Mouse (Mus musculus): Measurements from ENCODE around the gene Dip2b.

The Dip2b gene

DNA sequence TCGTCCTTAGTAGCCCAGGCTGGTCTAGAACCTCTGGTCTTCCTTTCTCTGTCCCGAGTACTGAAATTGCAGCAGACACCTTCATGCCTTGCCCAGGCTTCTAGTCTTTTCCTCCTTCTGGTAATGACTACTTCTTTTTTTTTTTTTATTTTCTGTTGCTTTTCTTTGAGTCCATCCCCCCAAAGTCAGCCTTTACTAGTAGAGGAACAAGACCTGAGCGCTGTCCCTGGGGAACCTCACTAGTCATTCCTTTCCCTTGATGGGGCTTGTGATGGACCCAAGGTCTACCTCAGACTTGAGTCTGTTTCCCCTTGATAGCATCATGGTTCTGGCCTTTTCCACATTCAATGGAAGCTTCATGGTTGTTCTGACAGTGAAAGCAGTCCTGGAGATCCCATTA lies 179.6 kb downstream of the Dip2b start:
- DNase-seq (ENCODE audit: low read depth, low spot score): no peak

DNA sequence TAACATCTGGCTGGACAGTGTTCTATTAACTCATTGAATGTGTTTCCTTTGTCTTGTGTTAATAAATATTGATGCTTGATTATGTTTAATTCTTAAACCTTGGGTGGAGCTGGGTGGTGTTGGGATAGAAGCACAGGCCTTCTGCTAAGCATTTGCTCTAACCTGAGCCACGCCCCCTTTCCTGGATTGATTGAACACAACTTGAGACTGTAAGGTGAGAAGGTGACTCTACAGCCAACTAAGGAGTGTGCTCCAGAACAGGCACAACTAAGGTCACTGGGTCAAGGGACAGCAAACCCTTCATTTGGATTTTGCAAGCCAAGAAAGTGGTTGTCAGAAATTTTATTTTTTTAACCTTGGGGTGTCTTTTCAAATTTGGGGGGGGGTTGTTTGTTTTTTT lies 180.9 kb downstream of the Dip2b start:
- DNase-seq (ENCODE audit: low read depth, low spot score): peak; percentile 74

DNA sequence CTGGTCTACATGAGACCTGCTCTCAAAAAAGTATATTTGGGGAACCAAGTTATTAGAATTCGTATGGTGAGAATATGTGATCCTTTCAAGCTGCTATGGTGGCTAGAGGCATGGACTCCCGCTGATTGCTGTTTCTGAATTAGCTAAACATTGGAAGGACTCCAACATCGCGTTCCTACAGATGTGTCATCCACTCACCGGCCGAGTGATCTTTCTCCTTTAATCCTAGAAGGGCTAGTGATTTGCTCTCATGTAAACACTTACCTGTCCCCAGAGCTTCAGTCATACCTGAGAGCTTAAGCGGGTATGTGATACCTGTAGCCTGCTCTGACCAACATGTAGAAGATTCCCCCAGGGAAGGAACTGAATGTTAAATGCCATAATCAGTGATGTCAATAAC lies 182.5 kb downstream of the Dip2b start:
- no peak for DNase-seq (ENCODE audit: low read depth, low spot score)

DNA sequence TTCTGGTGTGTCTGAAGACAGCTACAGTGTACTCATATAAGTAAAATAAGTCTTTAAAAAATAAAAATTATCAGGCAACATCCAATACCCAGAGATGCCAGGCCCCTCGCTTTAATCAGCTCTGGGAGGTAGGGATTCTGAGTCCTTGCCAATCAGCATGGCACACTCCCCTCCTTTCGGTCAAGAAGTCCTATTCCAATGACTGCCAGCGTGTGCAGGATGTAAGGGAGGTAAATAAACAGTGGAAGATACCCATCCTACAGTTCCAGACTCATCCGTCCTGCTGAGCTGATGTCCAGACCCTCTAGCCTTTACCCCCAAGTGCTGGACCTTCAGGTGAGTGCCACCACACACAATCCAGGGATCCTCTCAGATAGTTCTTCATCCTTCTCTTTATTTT lies 186.9 kb downstream of the Dip2b start:
- DNase-seq (ENCODE audit: low read depth, low spot score): no peak

DNA sequence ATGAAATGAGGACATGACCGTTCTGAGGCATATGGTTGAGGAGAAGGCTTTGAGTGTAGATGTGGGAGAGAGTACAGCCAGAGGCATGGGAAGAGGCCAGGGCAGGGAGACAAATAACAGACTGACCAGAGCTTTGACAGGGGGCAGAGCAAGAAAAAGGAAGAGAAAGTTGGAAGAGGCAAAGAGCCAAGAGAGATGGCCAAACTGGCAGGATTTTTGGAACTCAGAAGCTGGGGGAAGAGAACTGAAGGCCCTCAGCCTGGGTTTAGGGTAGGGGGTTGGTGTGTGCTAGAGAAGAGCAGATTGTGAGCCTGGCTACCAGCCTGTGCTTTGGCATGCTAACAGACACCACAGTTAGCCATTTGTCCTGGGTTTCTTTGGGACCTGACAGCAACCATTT lies 187.4 kb downstream of the Dip2b start:
- DNase-seq (ENCODE audit: low read depth, low spot score): no peak

DNA sequence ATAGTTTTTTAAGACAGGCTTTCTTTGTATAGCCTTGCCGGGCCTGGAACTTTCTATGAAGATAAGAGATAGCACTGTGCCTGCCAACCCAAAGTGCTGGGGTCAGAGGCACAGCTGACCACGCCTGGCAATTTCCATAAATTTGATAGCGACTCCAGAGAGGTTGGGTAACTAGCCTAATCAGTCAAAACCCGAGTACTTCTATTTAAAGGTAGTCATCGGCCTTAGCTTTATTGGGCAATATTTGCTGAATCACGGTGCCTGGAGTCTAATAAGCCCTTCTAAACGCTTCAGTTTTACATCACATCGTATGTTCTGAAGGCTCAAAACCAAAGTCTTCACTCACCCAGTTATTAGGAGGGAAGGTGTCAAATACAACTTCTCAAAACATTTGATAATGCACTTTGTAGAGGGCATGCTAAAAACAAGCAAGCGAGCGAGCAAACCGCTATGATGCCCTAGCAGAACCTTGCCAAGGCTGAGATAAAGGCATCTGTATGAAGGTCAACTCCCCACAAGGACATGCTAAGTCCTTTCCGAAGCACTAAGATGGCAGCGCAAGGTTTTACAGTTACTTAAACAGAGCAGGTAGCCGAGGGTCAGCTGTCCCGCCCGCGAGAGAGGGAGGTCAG lies 188.7 kb downstream of the Dip2b start:
- peak; percentile 28 for DNase-seq (ENCODE audit: low read depth, low spot score)

DNA sequence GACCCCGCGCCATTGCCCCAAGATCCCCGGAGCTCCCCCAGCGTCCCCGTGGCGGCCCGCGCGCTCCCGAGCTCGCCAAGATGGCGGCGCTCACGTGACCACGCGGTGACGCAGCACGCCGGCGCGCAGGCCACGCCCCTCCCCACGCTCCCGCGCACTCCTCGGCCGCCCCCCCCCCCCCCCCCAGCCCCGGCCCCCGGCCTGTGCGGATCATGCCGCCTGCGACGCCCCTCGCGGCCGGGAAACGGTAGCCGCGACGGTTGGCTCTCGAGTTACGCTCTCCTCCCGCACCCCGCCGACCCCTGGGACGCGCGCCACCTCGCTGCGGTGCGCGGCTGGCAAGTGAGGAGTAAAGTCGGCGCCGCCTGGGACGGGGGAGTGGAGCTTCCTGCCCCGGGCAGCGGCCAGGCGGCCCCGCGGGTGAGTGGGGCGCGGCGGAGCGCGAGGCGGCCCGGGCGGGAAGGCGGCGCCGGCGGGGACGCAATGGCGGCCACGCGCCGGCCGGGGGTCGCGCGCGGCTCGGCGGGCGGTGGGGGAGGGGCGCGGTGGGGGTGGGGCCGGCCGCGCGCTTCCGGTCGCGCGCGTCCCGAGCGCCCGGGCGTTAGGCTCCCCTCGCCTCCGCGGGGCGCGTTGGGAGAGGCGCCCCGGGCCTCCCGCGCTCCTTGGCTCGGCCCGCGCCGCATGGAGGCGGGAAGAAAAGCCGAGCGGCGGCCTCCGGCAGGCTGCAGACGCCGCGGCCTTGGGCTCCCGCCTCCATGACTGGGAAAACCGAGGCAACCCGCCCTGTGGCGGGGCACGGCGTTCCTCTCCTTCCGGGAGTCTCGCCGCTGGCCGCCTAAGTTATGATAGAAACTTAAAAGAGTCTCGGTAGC lies 189.4 kb downstream of the Dip2b start, which contains the start of gene Atf1:
Atf1 (plus strand) TSS at position 157 of the 872 bp plus-strand sequence.
- DNase-seq (ENCODE audit: low read depth, low spot score): peak; percentile 87

DNA sequence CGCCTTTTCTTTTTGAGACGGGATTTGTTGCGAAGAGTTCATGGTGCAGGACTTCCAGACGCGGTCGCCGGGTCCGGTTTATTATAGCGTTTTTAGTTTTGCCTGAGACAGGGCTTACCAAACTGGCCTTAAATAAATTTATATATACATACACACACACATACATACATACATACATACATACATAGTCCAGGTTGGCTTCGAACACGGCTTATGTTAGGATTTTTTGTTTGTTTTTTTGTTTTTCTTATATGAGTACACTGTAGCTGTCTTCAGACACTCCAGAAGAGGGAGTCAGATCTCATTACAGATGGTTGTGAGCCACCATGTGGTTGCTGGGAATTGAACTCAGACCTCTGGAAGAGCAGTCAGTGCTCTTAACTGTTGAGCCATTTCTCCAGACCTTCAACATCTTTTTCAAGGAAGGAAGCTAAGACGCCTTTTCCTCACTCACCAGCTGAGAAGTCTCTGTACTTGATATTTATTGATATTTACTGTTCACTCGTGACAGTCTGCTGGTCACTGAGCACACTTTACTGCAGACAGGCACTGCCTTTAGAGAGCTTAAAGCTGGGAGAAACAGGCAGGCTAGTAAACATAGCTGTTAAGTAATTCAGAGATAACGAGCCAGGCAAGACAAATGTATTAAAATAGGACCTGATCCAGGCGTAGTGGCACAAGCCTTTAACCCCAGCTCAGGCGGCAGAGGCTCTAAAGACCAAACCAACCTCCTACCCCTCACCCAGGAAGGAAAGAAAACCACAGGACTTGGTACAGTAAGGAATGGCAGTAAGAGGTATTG lies 190.3 kb downstream of the Dip2b start:
- DNase-seq (ENCODE audit: low read depth, low spot score): no peak

DNA sequence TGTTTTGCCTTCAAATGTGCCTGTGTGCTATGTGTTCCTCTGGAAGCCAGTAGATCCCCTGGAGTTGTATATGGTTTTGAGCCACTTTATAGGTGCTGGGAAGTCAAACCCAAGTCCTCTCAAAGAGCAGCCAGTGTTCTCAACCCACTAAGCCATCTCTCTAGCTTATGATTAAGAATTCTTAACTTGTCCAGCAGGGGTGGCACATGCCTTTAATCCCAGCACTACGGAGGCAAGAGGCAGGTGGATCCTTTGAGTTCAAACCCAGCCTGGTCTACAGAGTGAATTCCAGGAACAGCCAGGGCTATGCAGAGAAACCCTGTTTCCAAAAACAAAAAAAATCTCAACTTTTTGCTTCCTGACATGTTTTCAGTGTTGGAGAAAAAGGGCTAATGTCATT lies 192.2 kb downstream of the Dip2b start:
- DNase-seq (ENCODE audit: low read depth, low spot score): peak; percentile 64

DNA sequence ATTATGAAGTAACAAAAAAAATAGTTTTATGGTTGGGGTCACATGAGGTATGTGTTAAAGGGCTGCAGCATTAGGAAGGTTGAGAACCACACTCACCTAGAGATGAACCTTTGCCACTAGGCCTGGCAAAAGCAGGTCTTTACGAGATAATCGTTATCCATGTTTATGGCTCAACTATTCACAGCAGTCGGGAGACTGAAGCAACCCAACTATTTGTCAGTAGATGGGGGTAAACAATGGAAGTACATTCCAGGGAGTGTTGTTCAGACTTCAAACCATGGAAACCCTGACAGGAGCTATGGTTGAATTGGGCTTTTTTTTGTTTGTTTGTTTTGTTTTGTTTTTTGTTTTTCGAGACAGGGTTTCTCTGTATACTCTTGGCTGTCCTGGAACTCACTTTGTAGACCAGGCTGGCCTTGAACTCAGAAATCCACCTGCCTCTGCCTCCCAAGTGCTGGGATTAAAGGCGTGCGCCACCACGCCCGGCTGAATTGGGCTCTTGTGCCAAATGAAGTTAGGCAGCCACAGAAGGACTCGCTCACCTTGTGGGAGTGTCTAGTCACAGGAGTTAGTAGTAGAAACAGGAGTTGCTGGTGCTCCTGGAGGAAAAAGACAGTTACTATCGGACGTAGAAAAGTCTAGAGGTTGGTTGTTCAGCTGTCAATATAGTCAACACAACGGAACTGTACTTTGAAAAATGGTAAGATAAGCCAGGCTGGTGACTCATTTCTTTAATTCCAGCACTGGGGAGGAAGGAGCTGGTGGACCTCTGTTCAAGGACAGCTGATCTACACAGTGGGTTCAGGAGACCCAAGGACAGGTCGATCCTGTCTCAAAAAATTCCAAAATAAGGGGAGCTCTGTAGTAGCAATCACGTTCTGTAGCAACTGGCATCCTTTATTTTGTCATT lies 193.4 kb downstream of the Dip2b start:
- DNase-seq (ENCODE audit: low read depth, low spot score): peak; percentile 54

DNA sequence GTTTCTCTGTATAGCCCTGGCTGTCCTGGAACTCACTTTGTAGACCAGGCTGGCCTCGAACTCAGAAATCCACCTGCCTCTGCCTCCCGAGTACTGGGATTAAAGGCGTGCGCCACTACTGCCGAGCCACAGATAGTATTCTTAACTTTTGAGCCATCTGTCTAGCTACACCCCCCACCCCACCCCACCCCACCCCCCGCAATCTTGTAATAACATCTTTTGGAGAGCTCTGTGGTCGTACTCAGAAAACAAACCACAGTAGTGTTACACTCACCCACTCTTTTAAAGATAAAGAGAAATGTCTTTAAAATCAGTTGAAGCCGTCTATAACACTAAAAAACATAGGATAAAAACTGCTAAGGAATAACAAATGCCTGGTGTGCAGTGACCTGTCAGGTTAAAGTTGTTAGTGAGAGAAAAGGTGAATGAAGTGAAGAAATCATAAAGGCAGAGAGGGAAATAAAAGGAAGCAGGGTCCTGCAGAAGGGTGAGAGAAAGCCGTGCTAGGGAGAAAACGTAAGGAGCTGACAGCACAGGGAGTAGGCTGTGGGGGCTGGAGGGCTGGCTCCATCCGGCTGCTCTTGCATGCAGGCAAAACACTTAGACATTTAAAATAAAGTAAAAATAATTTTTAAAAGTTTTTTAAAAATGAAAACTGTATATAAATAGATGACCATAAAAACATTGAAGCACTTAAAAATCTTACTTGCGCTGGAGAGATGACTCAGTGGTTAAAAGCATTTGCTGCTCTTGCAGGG lies 196.9 kb downstream of the Dip2b start:
- DNase-seq (ENCODE audit: low read depth, low spot score): no peak

DNA sequence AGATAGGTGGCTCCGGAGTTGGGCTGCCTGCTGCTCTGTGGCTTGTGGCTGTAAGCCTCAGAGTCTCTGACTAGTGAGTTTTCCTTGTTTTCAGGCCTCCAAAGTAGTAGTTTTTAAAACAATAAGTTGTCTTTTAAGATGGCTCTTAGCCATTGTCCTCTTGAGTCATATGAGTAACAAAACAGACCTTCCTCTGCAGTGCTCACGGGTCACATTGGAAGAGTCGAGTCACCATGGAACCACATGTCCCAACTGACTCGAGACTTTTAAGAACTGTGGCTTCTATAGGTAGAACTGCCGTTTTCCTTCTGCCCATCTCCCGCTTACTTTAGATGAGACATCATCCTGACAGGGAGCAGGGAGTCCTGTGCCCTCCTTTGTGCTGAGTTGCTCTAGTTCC lies 198.5 kb downstream of the Dip2b start:
- no peak for DNase-seq (ENCODE audit: low read depth, low spot score)

DNA sequence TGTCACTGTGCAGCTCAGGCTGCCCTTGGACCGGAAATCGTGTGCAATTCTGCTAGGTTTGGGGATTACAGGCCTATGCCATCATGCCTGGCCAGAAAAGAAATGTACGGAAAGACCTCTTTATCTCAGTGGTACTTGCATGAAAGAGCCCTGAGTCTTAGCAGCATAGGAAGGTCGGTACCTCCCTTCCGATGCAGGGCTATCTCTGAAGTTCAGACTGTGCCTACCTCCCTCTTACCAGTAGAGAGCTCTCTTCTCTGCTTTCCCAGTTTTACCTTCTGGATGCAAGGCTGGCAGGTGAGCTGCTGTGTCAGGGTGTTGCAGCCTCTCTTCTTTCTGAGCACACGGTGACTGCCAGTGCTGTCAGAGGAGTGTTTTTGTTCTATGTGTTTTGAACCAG lies 203.3 kb downstream of the Dip2b start:
- peak; percentile 65 for DNase-seq (ENCODE audit: low read depth, low spot score)

DNA sequence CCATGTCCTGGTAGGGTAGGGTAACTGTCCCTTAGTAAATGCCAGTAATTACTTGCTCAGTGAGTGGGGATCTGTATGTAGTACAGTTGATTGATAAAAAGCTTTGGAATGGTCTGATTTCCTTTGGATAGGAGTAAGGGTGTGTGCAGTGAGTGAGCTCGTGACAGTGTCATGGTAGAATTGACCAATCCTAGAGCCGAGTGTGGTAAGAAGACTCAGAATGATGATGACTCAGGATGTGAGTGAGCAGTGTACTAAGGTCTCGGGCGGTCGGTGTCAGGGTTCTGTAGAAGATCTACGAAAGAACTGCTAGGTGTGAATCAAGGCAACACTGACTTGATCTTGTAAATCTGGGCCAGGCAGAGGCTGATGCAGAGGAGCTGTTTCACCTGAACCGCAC lies 207.5 kb downstream of the Dip2b start:
- DNase-seq (ENCODE audit: low read depth, low spot score): no peak

DNA sequence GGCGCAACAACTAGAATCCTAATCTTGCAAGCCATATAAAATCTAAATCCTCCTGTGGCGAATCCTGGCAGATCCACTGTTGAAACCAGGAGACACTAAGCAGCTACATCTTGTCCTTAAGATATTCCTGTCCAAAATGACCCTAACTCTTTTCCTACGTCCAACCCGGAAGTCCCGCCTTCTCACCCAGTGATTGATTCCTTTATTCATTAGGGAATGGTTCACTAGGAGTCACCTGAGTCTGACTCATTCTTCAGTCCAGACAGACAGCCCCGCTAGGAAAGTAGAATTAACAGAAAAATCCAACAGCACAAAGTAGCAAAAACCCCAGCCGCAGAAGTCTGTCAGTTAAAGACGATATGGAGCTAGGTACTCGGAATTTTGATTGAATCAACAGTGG lies 208.8 kb downstream of the Dip2b start:
- DNase-seq (ENCODE audit: low read depth, low spot score): peak; percentile 40

DNA sequence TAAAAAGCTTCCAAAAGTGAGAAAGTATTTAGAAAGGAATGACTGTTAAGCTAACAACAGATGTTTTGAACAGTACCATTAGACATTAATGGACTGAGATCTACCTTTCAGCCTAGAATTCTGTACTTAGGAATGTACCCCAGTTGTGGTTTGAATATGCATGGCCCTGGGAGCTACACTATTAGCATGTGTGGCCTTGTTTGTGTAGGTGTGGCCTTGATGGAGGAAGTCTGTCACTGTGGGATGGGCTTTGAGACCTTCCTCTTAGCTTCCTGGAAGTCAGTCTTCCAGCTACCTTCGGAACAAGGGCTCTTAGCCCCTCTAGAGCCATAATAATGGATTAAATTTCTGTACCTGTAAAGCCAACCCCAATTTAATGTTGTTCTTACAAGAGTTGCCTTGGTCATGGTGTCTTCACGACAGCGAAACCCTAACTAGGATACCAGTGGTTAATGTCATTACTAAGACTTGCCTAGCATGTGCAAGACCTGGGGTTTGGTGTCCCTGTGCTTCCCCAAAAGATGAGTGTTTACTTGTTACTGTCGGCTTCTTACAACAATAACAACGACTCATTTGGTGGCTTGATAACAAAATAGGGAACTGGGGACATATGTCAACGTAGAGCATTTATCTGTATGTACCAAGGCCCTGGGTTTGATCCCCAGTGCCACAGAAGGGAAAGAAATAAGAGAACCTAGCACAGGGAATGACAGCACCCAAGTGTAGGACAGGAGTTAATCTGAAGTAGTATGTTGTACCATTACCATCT lies 210.4 kb downstream of the Dip2b start:
- DNase-seq (ENCODE audit: low read depth, low spot score): peak; percentile 84

DNA sequence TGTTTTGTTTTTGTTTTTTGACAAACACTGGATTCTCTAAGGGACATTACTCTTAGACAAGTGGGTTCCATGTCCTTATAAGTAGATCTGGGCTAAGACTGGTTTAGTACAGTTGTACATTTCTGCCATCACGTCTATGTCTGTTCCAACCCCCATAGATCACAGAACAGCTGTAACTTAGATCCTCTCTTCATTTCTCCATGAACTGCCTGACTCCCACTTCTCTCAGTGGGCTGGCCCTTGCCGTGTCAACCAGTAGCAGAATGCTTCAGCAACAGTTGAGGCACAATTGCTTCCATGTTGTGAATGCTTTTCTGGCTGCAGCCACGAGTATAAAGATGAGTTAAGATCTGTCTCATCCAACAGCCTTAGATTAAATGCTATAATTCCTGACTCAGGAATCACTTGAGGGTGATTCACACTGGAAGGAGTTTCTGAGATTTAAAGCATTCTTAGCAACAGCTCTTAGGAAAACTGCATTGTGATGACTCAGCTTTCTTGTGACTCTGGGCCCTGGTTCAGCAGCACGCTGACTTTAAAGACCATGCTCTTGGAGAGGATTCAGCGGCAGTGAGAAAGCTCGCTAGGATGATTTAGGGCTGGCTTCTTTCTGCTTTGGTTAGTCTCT lies 212.8 kb downstream of the Dip2b start:
- DNase-seq (ENCODE audit: low read depth, low spot score): no peak

DNA sequence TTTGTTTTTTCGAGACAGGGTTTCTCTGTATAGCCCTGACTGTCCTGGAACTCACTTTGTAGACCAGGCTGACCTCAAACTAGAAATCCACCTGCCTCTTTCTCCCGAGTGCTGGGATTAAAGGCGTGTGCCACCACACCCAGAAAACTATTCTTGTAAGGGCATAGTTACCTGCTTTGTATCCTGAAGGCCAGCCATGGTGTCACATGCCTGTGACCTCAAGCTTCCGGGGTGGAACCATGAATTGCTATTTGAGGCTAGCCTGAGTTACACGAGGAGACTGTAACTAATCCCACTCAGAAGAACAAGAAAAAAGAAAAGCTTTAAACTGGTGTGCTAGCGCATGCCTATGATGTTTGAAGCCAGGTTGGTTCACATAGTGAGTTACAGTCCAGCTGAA lies 217.9 kb downstream of the Dip2b start:
- peak; percentile 83 for DNase-seq (ENCODE audit: low read depth, low spot score)

DNA sequence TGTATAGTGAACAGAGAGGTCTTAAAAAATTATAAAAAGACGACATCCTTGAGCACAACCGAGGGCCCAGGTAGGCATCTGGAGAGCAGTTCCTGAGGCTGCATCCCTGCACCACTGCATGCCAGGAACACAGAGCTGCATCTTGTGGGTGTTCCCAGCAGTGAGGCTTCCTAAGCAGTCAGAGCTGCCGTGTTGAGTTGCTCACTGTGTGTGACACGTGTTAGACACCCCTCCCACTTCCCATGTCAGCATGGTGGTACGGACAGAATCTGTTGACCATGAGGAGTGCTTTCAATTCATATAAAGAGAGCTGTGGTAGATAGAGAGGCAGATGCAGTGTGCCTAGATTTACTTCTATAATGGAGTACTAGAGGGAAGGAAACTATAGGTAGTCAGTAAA lies 218.8 kb downstream of the Dip2b start:
- DNase-seq (ENCODE audit: low read depth, low spot score): no peak
